Mouse (Mus musculus) testis, adult 2 months (tissue): ENCODE data around the gene Olfr12. TPM values are rescaled to one million over a fixed set of nuclear protein-coding genes. Genes with fewer than 3 reads are reported as not detected.

Source experiments
- H3K27ac ChIP-seq: fragments of 200-500 bp; 2 replicates; pipeline ENCODE4 v1.5.1; 2012; ENCODE audit warnings: low read depth, low read length; ENCODE audit not compliant: control insufficient read depth, insufficient read depth
- H3K27me3 ChIP-seq: fragments of 200-500 bp; 2 replicates; pipeline ENCODE4 v1.6.1; 2012; ENCODE audit warnings: mild to moderate bottlenecking, low read length, moderate library complexity; ENCODE audit not compliant: control insufficient read depth, insufficient read depth
- H3K36me3 ChIP-seq: fragments of 200-500 bp; 2 replicates; pipeline ENCODE4 v1.6.1; 2012; ENCODE audit warnings: mild to moderate bottlenecking, low read length; ENCODE audit not compliant: control insufficient read depth, insufficient read depth
- H3K4me1 ChIP-seq: fragments of 200-500 bp; 2 replicates; pipeline ENCODE4 v1.6.1; 2012; ENCODE audit warnings: low read length; ENCODE audit not compliant: control insufficient read depth, insufficient read depth
- H3K4me3 ChIP-seq: fragments of 200-500 bp; 2 replicates; pipeline ENCODE4 v1.5.1; 2012; ENCODE audit warnings: low read depth, mild to moderate bottlenecking, low read length, moderate library complexity, mixed read lengths; ENCODE audit not compliant: control insufficient read depth
- CTCF ChIP-seq: fragments of 200-500 bp; IDR thresholded peaks from 2 replicates; pipeline ENCODE4 v1.5.1; 2012; ENCODE audit warnings: low read depth, mild to moderate bottlenecking, inconsistent platforms, low read length, moderate library complexity; ENCODE audit not compliant: control insufficient read depth, insufficient read depth, insufficient replicate concordance
- POLR2A ChIP-seq: fragments of 200-500 bp; IDR thresholded peaks from 2 replicates; pipeline ENCODE4 v1.6.1; 2012; ENCODE audit warnings: low read depth, mild to moderate bottlenecking, inconsistent platforms, low read length, moderate library complexity; ENCODE audit not compliant: control insufficient read depth
- polyA plus RNA-seq: library from polyadenylated mRNA; depleted of rRNA; stranded (reverse); fragments of >200 nt; gene quantifications from 2 replicates; pipeline ENCODE4 v1.2.3, GENCODE M21; 2012; rRNA removed

Olfr12 gene
- polyA plus RNA-seq, result 0.10 and 0.12 TPM in 2 replicates

- H3K27me3 ChIP-seq, result no peaks in the 10 kb centered on the region
- TF ChIP-seq POLR2A (no peak), CTCF (no peak)
- H3K36me3 ChIP-seq, result no peaks in the 10 kb centered on the region
- no peak within 1 kb of the TSS for H3K4me3 ChIP-seq
- H3K27ac ChIP-seq, result no peak within 1 kb of the TSS
- H3K4me1 ChIP-seq, result no peaks in the 10 kb centered on the region; the same call in 1 of the 2 replicates
Observed at GRCm38 (mm10) chr1:92617488-92617887, at the start of gene Olfr12. TSS of gene Olfr12 (plus strand) at chr1:92617788.

DNA sequence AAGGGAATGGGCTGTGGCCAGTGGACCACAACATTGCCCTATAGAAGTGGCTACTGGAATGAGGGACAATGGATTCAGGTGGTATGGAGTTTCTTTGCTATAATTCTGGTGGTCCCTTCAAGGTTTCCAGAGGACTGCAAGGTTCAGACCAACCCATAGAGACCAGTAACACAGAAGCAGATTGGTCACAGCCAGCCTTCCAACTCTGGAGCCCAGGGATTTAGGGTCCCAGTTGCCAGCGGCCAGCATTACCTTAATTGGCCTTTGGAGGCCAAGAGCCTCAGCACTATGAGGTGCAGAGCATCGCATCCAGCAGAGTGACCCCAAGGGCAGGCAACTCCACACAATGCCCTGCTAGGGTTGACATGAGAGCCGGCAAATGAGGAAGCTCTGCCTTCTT is 46.6 kb upstream of the Olfr12 start, which contains the start of gene Olfr1413:
Gene Olfr1413, plus strand, starts transcription at position 301 of the 400 bp plus-strand sequence.
- H3K4me1 ChIP-seq, result no peaks in the 10 kb centered on the region
- TF ChIP-seq POLR2A (no peak), CTCF (no peak)
- no peaks in the 10 kb centered on the region for H3K36me3 ChIP-seq
- peak within 1 kb of the TSS; percentile 69 for H3K4me3 ChIP-seq
- H3K27ac ChIP-seq, result no peak within 1 kb of the TSS
- no peaks in the 10 kb centered on the region for H3K27me3 ChIP-seq

GRCm38 (mm10) chr1:92585479-92585878 is 32.1 kb upstream of the Olfr12 start, which contains the start of gene Olfr1412:
TSS of gene Olfr1412 (plus strand) at chr1:92585779.
- no peak for TF ChIP-seq POLR2A
- no peak for TF ChIP-seq CTCF
- Histone ChIP-seq H3K4me3 (no peak within 1 kb of the TSS), H3K27me3 (no peaks in the 10 kb centered on the region), H3K36me3 (no peaks in the 10 kb centered on the region), H3K4me1 (no peaks in the 10 kb centered on the region), H3K27ac (no peak within 1 kb of the TSS)

DNA sequence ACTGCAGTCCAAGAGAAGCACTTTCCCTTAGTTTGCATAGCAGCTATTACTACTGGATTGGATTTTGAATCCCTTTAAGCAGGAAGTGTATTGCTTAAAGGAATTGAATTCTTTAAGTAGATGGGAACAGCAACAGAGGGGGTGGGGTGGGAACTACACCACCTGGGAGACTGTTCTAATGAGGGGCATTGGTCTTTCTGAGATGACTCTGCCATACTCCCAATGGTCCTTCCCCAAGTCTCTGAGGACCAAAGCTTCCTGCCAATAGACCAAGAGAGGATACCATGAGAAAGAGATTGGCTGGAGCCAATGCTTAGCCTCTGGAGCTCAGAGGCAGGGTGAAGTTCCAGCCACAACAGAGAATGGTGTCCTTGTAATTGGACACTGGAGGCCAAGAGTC is 23.5 kb upstream of the Olfr12 start, which contains the start of gene Olfr1411:
Gene Olfr1411, plus strand, starts transcription at position 301 of the 400 bp plus-strand sequence.
- no peak within 1 kb of the TSS for H3K4me3 ChIP-seq
- no peaks in the 10 kb centered on the region for H3K27me3 ChIP-seq
- no peak within 1 kb of the TSS for H3K27ac ChIP-seq
- H3K4me1 ChIP-seq, result no peaks in the 10 kb centered on the region
- no peaks in the 10 kb centered on the region for H3K36me3 ChIP-seq
- TF ChIP-seq POLR2A, result no peak
- no peak for TF ChIP-seq CTCF

GRCm38 (mm10) chr1:92596019-92596418 is 21.6 kb upstream of the Olfr12 start:
- H3K27ac ChIP-seq, result no peak overlapping the region
- H3K4me3 ChIP-seq, result no peak overlapping the region
- no peaks in the 10 kb centered on the region for H3K4me1 ChIP-seq
- H3K27me3 ChIP-seq, result no peaks in the 10 kb centered on the region
- H3K36me3 ChIP-seq, result no peaks in the 10 kb centered on the region
- TF ChIP-seq CTCF, result no peak
- TF ChIP-seq POLR2A, result no peak

GRCm38 (mm10) chr1:92605482-92605881 is 12.1 kb upstream of the Olfr12 start, which contains the start of gene Olfr1410:
TSS of gene Olfr1410 (plus strand) at chr1:92605782.
- Histone ChIP-seq H3K4me1 (no peaks in the 10 kb centered on the region), H3K27me3 (no peaks in the 10 kb centered on the region), H3K4me3 (no peak within 1 kb of the TSS), H3K36me3 (no peaks in the 10 kb centered on the region), H3K27ac (no peak within 1 kb of the TSS)
- TF ChIP-seq POLR2A (no peak), CTCF (no peak)

- TF ChIP-seq POLR2A (no peak), CTCF (no peak)
- Histone ChIP-seq H3K27ac (no peak overlapping the region), H3K4me3 (no peak overlapping the region), H3K36me3 (no peaks in the 10 kb centered on the region), H3K4me1 (no peaks in the 10 kb centered on the region), H3K27me3 (no peaks in the 10 kb centered on the region)
Observed at GRCm38 (mm10) chr1:92607711-92608110, 9.9 kb upstream of the Olfr12 start.

- no peak overlapping the region for H3K27ac ChIP-seq
- no peaks in the 10 kb centered on the region for H3K36me3 ChIP-seq
- no peak overlapping the region for H3K4me3 ChIP-seq
- no peaks in the 10 kb centered on the region for H3K4me1 ChIP-seq
- TF ChIP-seq POLR2A, result no peak
- peak; percentile 69; the same call in 1 of the 2 replicates for TF ChIP-seq CTCF
- no peaks in the 10 kb centered on the region for H3K27me3 ChIP-seq
Observed at GRCm38 (mm10) chr1:92611008-92611407, 6.6 kb upstream of the Olfr12 start.
